Mouse (Mus musculus) erythroblast, adult 5-6 weeks (primary cell): ENCODE measurements around the gene Ddn. TPM values are rescaled to one million over a fixed set of nuclear protein-coding genes. Genes with fewer than 3 reads are reported as not detected.

ENCODE experiments used
- ATAC-seq: replicated peaks from 2 replicates; pipeline ENCODE4 v1.8.0; 2016; ENCODE audit warnings: moderate number of reproducible peaks, mild to moderate bottlenecking, moderate TSS enrichment, inconsistent platforms; ENCODE audit not compliant: poor library complexity, low FRiP score, severe bottlenecking
- total RNA-seq, 2 experiments: library from RNA; stranded (forward) in 1 of 2; stranded (reverse) in 1 of 2; fragments of 150-400 nt in 1 of 2; fragments of 200-764, 138-1000 nt in 1 of 2; gene quantifications; 2 replicates each; pipeline versions ENCODE4 v1.2.3 to v1.2.4; 2015 to 2017; ENCODE audit warnings: low replicate concordance in 2 of 2

Gene Ddn
- total RNA-seq (2015; ENCODE audit: low replicate concordance) (not detected in 2 replicates), total RNA-seq (2017; ENCODE audit: low replicate concordance) (not detected in 2 replicates)

- no peak for ATAC-seq
Measured at GRCm38 (mm10) chr15:98809390-98809789, at the start of gene Ddn. Gene Ddn (minus strand): TSS chr15:98809490.

- no peak for ATAC-seq
Measured at GRCm38 (mm10) chr15:98854214-98854613, 44.9 kb upstream of the Ddn start.

GRCm38 (mm10) chr15:98853161-98853937, 44.1 kb upstream of the Ddn start:
- ATAC-seq, result no peak

- no peak for ATAC-seq
Measured at GRCm38 (mm10) chr15:98852733-98853132, 43.4 kb upstream of the Ddn start.

- no peak for ATAC-seq
Measured at GRCm38 (mm10) chr15:98852071-98852470, 42.8 kb upstream of the Ddn start.

GRCm38 (mm10) chr15:98851229-98851818, 42.0 kb upstream of the Ddn start:
- ATAC-seq, result no peak

GRCm38 (mm10) chr15:98850668-98851067, 41.4 kb upstream of the Ddn start:
- ATAC-seq, result no peak

GRCm38 (mm10) chr15:98849956-98850600, 40.8 kb upstream of the Ddn start:
- no peak for ATAC-seq

GRCm38 (mm10) chr15:98849165-98849564, 39.9 kb upstream of the Ddn start:
- no peak for ATAC-seq

- no peak for ATAC-seq
Measured at GRCm38 (mm10) chr15:98846140-98846539, 36.9 kb upstream of the Ddn start.

- ATAC-seq, result no peak
Measured at GRCm38 (mm10) chr15:98845149-98845548, 35.9 kb upstream of the Ddn start.

GRCm38 (mm10) chr15:98843595-98844223, 34.4 kb upstream of the Ddn start:
- ATAC-seq, result no peak

GRCm38 (mm10) chr15:98839671-98840585, 30.6 kb upstream of the Ddn start:
- no peak for ATAC-seq

GRCm38 (mm10) chr15:98839161-98839560, 29.9 kb upstream of the Ddn start:
- no peak for ATAC-seq

- ATAC-seq, result peak; percentile 41; the same call in 1 of the 2 replicates
Measured at GRCm38 (mm10) chr15:98837743-98838103, 28.4 kb upstream of the Ddn start.

GRCm38 (mm10) chr15:98837006-98837742, 27.9 kb upstream of the Ddn start:
- ATAC-seq, result peak; percentile 86

GRCm38 (mm10) chr15:98835291-98835690, 26.0 kb upstream of the Ddn start:
- no peak for ATAC-seq

GRCm38 (mm10) chr15:98834059-98834458, 24.8 kb upstream of the Ddn start:
- no peak for ATAC-seq

- no peak for ATAC-seq
Measured at GRCm38 (mm10) chr15:98833281-98833680, 24.0 kb upstream of the Ddn start.
